Mouse (Mus musculus) myocyte (in vitro differentiated cells): Measurements from ENCODE around the gene Efcab9. TPM values are rescaled to one million over a fixed set of nuclear protein-coding genes. Genes with fewer than 3 reads are reported as not detected.

Source experiments
- H3K27me3 ChIP-seq: one replicate; pipeline ENCODE4 v1.6.1; 2011; ENCODE audit not compliant: control insufficient read depth, insufficient read depth, insufficient read length
- H3K36me3 ChIP-seq: one replicate; pipeline ENCODE4 v1.6.1; 2011; ENCODE audit not compliant: control insufficient read depth, insufficient read depth
- H3K4me2 ChIP-seq: one replicate; pipeline ENCODE4 v1.6.1; 2011; ENCODE audit warnings: low read depth, control low read depth
- H3K4me3 ChIP-seq: one replicate; pipeline ENCODE4 v1.5.1; 2011; ENCODE audit warnings: mild to moderate bottlenecking, control low read depth, moderate library complexity
- H3K79me2 ChIP-seq: one replicate; pipeline ENCODE4 v1.6.1; 2011; ENCODE audit not compliant: control insufficient read depth, insufficient read depth
- H3ac ChIP-seq: one replicate; pipeline ENCODE4 v1.6.1; 2011; ENCODE audit not compliant: control insufficient read depth, insufficient read length
- CEBPB ChIP-seq: IDR thresholded peaks from 2 replicates; pipeline ENCODE4 v1.6.1; 2011; ENCODE audit warnings: mild to moderate bottlenecking, moderate library complexity; ENCODE audit not compliant: poor library complexity, insufficient read depth, severe bottlenecking
- E2F4 ChIP-seq: IDR thresholded peaks from one replicate; pipeline ENCODE4 v1.6.1; 2011; ENCODE audit warnings: mild to moderate bottlenecking, control low read depth, moderate library complexity; ENCODE audit not compliant: insufficient read depth
- MAX ChIP-seq: IDR thresholded peaks from one replicate; pipeline ENCODE4 v1.6.1; 2011; ENCODE audit warnings: low read depth, mild to moderate bottlenecking, control low read depth
- MYOD1 ChIP-seq, 3 experiments: IDR thresholded peaks; one replicate each; pipeline ENCODE4 v1.6.1; 2011; ENCODE audit warnings: control low read depth in 2 of 3, low read depth in 2 of 3, mild to moderate bottlenecking in 2 of 3, moderate library complexity in 1 of 3; ENCODE audit not compliant: insufficient read length in 2 of 3, control insufficient read depth in 1 of 3
- MYOG ChIP-seq, 3 experiments: IDR thresholded peaks; one replicate each; pipeline ENCODE4 v1.6.1; 2011; ENCODE audit warnings: control low read depth in 2 of 3, low read depth in 2 of 3, mild to moderate bottlenecking in 2 of 3; ENCODE audit not compliant: insufficient read length in 2 of 3, control insufficient read depth in 1 of 3, insufficient read depth in 1 of 3
- POLR2A ChIP-seq: IDR thresholded peaks from one replicate; pipeline ENCODE4 v1.6.1; 2011; ENCODE audit warnings: low read depth, mild to moderate bottlenecking, control low read depth, moderate library complexity; ENCODE audit not compliant: insufficient read length
- POLR2AphosphoS2 ChIP-seq: IDR thresholded peaks from one replicate; pipeline ENCODE4 v1.6.1; 2011; ENCODE audit warnings: low read depth, control low read depth; ENCODE audit not compliant: insufficient read length
- REST ChIP-seq: IDR thresholded peaks from one replicate; pipeline ENCODE4 v1.6.1; 2011; ENCODE audit warnings: mild to moderate bottlenecking, control low read depth, moderate library complexity; ENCODE audit not compliant: insufficient read depth, insufficient read length
- SRF ChIP-seq: IDR thresholded peaks from one replicate; pipeline ENCODE4 v1.6.1; 2011; ENCODE audit warnings: low read depth; ENCODE audit not compliant: control insufficient read depth, insufficient read length
- TCF12 ChIP-seq: IDR thresholded peaks from one replicate; pipeline ENCODE4 v1.6.1; 2011; ENCODE audit warnings: mild to moderate bottlenecking, control low read depth; ENCODE audit not compliant: poor library complexity, insufficient read depth, severe bottlenecking
- TCF3 ChIP-seq: IDR thresholded peaks from one replicate; pipeline ENCODE4 v1.6.1; 2011; ENCODE audit warnings: low read depth, control low read depth; ENCODE audit not compliant: insufficient read length
- USF1 ChIP-seq: IDR thresholded peaks from one replicate; pipeline ENCODE4 v1.6.1; 2011; ENCODE audit warnings: low read depth, mild to moderate bottlenecking, control low read depth, moderate library complexity
- polyA plus RNA-seq: library from polyadenylated mRNA; unstranded; fragments of >200 nt; fragmentation: generic; extraction: Trizol; gene quantifications from one replicate; pipeline ENCODE4 v1.2.1, GENCODE M21; 2012; ENCODE audit warnings: missing spikeins

The Efcab9 gene
- polyA plus RNA-seq, 1 experiment, result 0.08 TPM

DNA sequence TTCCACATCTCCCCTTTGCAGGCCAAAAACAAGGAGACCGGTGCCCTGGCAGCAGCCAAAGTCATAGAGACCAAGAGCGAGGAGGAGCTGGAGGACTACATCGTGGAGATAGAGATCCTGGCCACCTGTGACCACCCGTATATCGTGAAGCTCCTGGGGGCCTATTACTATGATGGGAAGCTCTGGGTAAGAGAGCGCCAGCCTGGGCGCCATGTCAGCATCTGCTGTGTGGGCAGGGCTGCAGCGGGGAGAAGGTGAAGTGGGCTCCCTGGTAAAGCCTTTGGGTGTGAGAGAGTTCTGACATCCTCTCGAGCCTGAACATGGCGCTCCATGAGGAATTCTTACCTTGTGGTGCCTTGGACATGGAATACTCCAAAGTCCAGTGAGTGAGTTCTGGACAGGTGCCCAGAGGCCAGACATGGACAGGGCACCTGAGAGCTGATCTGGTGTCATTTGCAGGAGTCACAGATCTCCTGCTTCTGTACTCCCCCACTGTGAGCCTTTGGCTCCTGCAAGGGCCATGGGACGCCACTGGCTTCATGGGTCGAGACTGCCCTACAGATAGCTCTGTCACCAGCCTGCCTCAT lies 23.3 kb upstream of the Efcab9 start:
- Histone ChIP-seq H3ac (no peak overlapping the region), H3K27me3 (no peaks in the 10 kb centered on the region), H3K36me3 (peaks cover 7% of the 10 kb centered on the region), H3K4me2 (no peak overlapping the region), H3K4me3 (no peak overlapping the region), H3K79me2 (peaks cover 19% of the 10 kb centered on the region)
- TF ChIP-seq TCF12 (no peak), USF1 (no peak), CEBPB (no peak), E2F4 (no peak), SRF (no peak), MAX (no peak), REST (no peak), TCF3 (no peak), MYOD1 (IDR thresholded peaks at IDR 0.05; ENCODE audit: control insufficient read depth in 1 of 3, insufficient read length in 2 of 3, low read depth in 2 of 3) (no peak)

- Histone ChIP-seq H3K4me2 (no peak overlapping the region), H3K27me3 (no peaks in the 10 kb centered on the region), H3ac (no peak overlapping the region), H3K79me2 (peaks cover 19% of the 10 kb centered on the region), H3K36me3 (peaks cover 7% of the 10 kb centered on the region), H3K4me3 (no peak overlapping the region)
- TF ChIP-seq TCF3, result no peak
- TF ChIP-seq MYOD1 (IDR thresholded peaks at IDR 0.05; ENCODE audit: control insufficient read depth in 1 of 3, insufficient read length in 2 of 3, low read depth in 2 of 3), result peak in 1 of 3 experiments; percentile 35
- TF ChIP-seq USF1, result no peak
- peak in 1 of 3 experiments; percentile 40 for TF ChIP-seq MYOG (IDR thresholded peaks at IDR 0.05; ENCODE audit: control insufficient read depth in 1 of 3, insufficient read depth in 1 of 3, insufficient read length in 2 of 3, low read depth in 2 of 3)
These were observed 22.5 kb upstream of the Efcab9 start for GRCm38 (mm10) chr11:32554141-32555091.

- Histone ChIP-seq H3K27me3 (no peaks in the 10 kb centered on the region), H3K79me2 (peaks cover 19% of the 10 kb centered on the region), H3K4me2 (peak overlapping the region; percentile 41), H3ac (no peak overlapping the region), H3K4me3 (no peak overlapping the region), H3K36me3 (peaks cover 7% of the 10 kb centered on the region)
- no peak for TF ChIP-seq E2F4
- no peak for TF ChIP-seq POLR2AphosphoS2
- TF ChIP-seq TCF3, result no peak
- no peak for TF ChIP-seq MYOG (IDR thresholded peaks at IDR 0.05; ENCODE audit: control insufficient read depth in 1 of 3, insufficient read depth in 1 of 3, insufficient read length in 2 of 3, low read depth in 2 of 3)
- TF ChIP-seq REST, result no peak
- TF ChIP-seq POLR2A, result no peak
- no peak for TF ChIP-seq USF1
- TF ChIP-seq SRF, result no peak
- no peak for TF ChIP-seq CEBPB
- TF ChIP-seq MYOD1 (IDR thresholded peaks at IDR 0.05; ENCODE audit: control insufficient read depth in 1 of 3, insufficient read length in 2 of 3, low read depth in 2 of 3), result no peak
- no peak for TF ChIP-seq TCF12
These were observed 21.6 kb upstream of the Efcab9 start for GRCm38 (mm10) chr11:32553311-32554140.

- Histone ChIP-seq H3K4me2 (peak overlapping the region; percentile 41), H3ac (no peak overlapping the region), H3K4me3 (no peak overlapping the region), H3K36me3 (peaks cover under 1% of the 10 kb centered on the region), H3K79me2 (peaks cover 19% of the 10 kb centered on the region), H3K27me3 (no peaks in the 10 kb centered on the region)
- TF ChIP-seq E2F4, result no peak
- TF ChIP-seq POLR2AphosphoS2, result no peak
- peak in 2 of 3 experiments; percentile 88 to 92 for TF ChIP-seq MYOD1 (IDR thresholded peaks at IDR 0.05; ENCODE audit: control insufficient read depth in 1 of 3, insufficient read length in 2 of 3, low read depth in 2 of 3)
- no peak for TF ChIP-seq TCF3
- no peak for TF ChIP-seq REST
- no peak for TF ChIP-seq USF1
- TF ChIP-seq POLR2A, result no peak
- TF ChIP-seq MYOG (IDR thresholded peaks at IDR 0.05; ENCODE audit: control insufficient read depth in 1 of 3, insufficient read depth in 1 of 3, insufficient read length in 2 of 3, low read depth in 2 of 3), result peak in 2 of 3 experiments; percentile 83 to 88
- no peak for TF ChIP-seq MAX
- TF ChIP-seq TCF12, result no peak
- TF ChIP-seq CEBPB, result peak; percentile 36; the same call in 1 of the 2 replicates
These were observed 20.7 kb upstream of the Efcab9 start for GRCm38 (mm10) chr11:32552401-32553090.
